Mouse (Mus musculus) cerebellum, adult 9-11 months (tissue): ENCODE results near the gene Tulp3.

Source experiments
- DNase-seq: peaks from one replicate; pipeline ENCODE4 v3.0.0; 2022

Gene Tulp3

DNA sequence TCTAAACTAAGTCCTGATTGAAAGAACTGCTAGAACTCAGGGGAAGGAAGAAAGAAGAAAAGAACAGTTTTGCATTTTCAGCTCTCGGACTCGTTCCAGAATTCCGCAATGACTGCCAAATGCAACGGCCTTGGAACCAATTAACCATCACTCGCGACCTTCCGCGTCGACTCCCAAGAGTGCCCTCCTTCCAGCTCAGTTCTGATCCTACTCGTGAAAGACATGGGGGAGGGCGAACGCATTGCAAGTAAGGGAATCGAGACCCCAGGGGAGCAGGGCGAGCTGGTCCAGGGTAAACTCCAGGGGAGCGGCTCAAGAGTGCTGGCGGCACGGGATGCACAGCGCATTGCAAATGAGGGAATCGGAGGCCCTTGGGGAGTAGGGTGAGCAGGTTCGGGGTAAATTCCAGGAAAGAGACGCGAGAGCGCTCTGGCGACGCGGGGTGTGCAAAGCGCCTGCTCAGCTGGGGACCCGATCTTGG lies 410 bp downstream of the Tulp3 start:
- peak; percentile 73 for DNase-seq

DNA sequence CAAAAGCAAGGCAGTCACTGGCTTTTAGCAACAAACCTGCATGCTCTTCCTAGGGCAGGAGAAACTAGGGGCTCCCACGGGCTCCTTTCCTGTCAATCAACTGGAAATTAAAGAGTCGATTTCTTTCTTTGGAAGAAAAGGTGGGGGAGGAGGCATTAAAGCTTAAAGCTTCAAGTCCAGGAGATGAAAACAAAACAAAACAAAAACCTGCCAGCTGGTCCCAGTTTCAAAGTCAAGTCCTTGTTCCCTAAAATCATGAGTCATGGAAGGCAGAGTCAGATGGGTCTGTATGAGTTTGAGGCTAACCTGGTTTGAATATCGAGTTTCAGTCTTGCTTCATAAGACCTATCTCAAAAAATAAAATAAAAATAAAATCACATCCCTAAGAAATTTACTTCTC lies 1.5 kb downstream of the Tulp3 start:
- DNase-seq: no peak

DNA sequence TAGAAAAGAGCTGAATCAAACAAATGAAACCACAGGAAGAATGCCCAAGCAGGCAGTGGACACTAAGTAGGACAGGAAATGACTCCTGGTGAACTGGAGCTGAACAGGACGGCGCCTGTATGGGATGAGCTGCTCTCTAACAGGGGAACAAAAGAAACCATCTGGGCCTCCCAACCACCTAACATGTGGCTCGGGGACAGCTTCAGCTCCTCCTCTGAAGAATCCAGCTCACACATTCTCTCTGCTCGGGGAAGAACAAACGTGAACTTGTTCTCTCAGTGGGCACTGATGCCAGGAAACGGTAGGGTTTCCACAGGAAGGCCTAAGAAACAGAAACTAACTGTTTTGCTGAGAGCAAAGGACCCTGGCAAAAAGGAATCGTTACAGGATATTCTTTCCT lies 5.9 kb downstream of the Tulp3 start:
- DNase-seq: peak; percentile 52

DNA sequence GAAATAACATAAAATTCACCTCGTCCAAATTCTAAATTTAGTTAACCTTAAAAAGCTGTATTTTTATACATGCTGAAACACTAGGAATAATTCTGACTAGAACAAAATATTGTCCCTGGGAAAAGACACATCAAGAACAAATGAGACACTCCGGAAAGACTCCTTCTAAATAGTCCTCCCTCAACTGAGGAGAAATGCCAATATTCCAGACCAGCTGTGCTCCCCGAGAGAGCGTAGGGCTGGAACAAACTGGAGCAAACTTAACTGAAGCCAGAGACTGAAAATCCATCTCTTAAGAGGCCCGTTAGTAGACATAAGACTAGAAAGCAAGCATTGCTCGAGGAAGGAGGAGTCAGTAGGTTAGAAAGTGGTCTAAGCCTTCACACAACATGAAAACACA lies 8.9 kb downstream of the Tulp3 start:
- DNase-seq: no peak

- no peak for DNase-seq
Measured at GRCm38 (mm10) chr6:128345623-128346022, 10.0 kb downstream of the Tulp3 start.

DNA sequence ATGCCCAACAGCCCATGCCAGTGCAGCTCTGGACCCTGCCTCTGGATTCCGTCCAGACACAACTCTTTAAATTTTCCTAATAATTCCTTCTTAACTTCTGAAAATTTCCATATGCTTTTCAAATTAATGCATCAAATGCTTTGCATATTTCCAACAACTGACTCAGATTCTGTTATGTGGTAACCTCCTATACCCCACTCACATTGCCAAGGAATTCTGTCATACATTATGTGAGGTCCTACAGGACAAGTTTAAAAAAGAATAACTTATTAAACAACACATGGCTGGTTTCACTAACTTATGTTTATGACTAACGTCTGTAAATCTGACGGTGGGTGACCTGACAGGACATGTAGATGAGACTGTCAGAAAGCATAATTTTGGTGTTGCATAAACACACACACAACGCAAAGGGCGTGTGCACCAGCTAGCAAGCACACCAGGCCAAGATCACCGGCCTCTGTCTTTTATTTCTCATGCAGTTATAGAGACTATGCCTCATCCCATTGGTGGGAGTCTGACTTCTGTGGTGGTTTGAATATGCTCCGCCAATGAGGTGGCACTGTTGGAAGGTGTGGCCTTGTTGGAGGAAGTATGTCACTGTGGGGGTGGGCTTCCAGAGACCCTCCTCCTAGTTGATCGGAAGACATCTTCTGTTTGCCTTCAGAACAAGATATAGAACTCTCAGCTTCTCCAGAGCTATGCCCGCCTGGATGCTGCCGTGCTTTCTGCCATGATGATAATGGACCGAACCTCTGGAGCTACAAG lies 13.5 kb downstream of the Tulp3 start:
- DNase-seq: no peak

GRCm38 (mm10) chr6:128338876-128339275 lies 16.8 kb downstream of the Tulp3 start:
- no peak for DNase-seq

GRCm38 (mm10) chr6:128337467-128337866 lies 18.2 kb downstream of the Tulp3 start:
- DNase-seq: no peak

DNA sequence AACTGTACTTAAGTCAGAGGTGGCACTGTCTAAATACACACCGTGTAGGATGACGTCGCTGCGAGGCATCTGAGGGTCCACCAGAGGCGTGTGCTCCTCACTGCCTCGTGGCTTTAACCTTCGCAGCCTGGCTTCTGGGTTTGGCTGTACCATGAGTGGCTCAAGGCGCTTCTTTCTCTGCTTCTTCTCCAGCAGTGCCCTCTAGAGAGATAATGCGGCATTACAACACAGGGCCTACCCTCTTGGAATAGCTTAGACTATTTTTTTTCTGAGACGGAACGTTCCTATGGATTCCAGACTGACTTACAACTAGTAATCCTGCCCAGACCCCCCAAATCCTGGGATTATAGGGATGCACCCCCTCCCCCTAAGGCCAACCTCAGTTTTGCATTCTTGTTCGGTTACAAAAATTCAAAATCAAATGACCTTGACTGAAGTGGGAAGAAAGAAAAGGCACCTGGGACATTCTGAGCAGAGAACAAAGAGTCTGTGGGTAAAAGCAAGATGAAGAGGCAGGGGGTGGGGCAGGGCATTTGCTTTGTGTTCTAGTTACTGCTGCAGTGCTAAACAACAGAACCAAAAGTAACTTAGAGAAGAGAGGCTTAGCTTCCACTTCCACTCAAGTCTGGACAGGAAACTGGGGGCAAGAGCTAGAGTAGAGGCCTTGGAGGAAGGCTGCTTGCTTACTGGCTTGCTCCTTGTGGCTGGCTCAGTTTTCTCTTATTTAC lies 21.1 kb downstream of the Tulp3 start:
- DNase-seq: peak; percentile 75

GRCm38 (mm10) chr6:128318317-128318716 lies 37.3 kb downstream of the Tulp3 start:
- peak; percentile 60 for DNase-seq

GRCm38 (mm10) chr6:128315597-128315996 lies 40.1 kb downstream of the Tulp3 start:
- DNase-seq: no peak

DNA sequence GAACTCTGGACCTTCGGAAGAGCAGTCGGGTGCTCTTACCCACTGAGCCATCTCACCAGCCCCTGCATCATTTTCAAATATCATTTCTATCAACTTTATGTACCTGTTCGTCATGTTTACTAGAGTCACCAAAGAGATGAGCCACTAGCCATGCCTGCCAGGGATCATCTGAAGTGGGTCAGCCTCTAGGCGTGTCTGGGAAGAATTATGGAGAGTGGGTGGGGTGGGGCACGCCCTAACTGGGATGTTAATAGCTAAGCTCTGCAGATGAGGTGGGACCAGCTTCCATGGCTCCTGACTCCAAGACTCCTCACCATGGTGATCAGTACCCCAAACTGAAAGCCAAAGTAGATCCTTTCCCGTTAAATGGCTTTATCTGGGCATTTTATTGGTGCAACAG lies 40.9 kb downstream of the Tulp3 start:
- no peak for DNase-seq

- DNase-seq: peak; percentile 53
Measured at GRCm38 (mm10) chr6:128308311-128308710, 47.3 kb downstream of the Tulp3 start.

DNA sequence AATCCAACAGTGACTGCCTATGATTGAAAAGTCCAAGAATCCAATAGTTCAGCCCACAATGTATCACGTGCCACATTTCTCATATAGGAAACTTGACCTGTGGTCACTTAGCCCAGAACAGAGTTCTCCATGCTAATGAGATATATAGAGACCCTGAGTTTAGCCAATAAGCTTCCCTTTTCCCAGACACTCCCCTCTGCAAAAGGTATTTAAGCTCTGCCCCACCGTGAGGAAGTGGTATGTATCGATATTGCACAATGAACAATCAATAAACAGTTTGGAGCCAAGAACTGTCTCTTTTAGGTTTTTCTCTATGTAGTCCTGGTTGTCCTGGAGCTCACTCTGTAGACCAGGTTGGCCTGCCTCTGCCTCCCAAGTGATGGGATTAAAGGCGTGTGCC lies 50.9 kb downstream of the Tulp3 start:
- no peak for DNase-seq

DNA sequence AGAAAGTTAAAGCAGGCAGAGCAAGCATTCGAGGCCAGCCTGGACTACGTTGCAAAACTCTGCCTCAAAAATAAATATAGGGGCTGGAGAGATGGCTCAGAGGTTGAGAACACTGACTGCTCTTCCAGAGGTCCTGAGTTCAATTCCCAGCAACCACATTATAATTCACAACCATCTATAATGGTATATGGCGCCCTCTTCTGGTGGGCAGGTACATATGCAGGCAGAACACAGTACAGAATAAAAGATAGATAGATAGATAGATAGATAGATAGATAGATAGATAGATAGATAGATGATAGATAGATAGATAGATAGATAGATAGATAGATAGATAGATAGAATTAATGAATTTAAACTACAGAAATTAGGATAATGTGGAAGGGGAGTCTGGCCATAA lies 53.0 kb downstream of the Tulp3 start:
- DNase-seq: peak; percentile 1

DNA sequence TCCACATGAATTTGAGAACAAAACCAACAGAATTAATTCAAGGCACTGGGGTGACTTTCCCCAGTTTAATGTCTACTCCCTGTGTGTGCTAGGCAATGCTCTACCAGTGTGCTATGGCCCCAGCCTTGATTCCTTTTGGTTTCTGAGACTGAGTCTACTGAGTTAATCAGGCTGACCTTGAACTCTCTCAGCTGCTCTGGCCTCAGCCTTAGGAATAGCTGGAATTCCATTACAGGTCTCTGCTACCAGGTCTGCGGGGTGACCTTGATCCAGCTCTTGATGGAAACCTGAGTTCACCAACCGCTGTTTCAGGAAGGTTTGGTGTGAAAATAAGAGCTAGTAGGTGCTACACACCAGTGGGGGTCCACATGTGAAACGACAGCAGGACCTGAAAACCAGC lies 53.8 kb downstream of the Tulp3 start:
- no peak for DNase-seq

- DNase-seq: peak; percentile 11
Measured at GRCm38 (mm10) chr6:128301458-128301857, 54.2 kb downstream of the Tulp3 start.

GRCm38 (mm10) chr6:128300134-128301001 lies 55.3 kb downstream of the Tulp3 start, which contains the start of gene Tead4:
Gene Tead4 (minus strand): TSS chr6:128300823.
- DNase-seq: peak; percentile 82

GRCm38 (mm10) chr6:128299292-128300133 lies 56.1 kb downstream of the Tulp3 start:
- DNase-seq: peak; percentile 51

DNA sequence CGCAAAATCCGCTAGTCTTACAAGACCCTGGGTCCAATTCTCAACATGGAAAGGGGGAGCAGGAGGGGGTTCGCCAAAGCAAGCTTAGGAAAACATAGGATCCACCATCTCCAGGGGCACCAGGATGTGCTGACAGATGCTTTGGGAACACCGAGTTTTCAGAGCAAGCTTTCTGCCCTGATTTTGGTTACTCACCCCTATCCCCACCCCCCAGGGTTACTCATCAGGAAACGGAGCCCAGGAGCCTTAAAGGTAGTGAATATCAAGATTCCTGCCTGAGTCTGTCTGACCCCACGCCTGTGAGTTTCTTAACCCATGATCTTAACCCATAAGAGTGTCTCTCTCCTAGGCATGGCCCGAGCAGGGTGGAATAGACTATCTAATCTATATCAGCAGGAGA lies 57.4 kb downstream of the Tulp3 start:
- no peak for DNase-seq

GRCm38 (mm10) chr6:128296750-128297393 lies 58.8 kb downstream of the Tulp3 start:
- peak; percentile 94 for DNase-seq
